In genomic region chr2:4253348-4253747, GRCm38 (mm10) we compare ENCODE assay signal across 8 mouse cellular contexts.
A peak's percentile ranks its signal among the peaks of the same experiment; 100 is the strongest.
DNase-seq lines count a peak whose midpoint lies in the region; ATAC-seq and TF ChIP-seq lines count a peak whose summit lies in the region.

No protein-coding gene starts in this region.

- H3K27me3 ChIP-seq in limb, embryonic 12.5 days = no peaks in the 10 kb centered on the region
- H3K27me3 ChIP-seq in midbrain, postnatal 0 days (ENCODE audit: insufficient read depth, low read length) = no peaks in the 10 kb centered on the region

- H3K27ac ChIP-seq in limb, embryonic 12.5 days = peak overlapping the region; percentile 82
- H3K27ac ChIP-seq in midbrain, postnatal 0 days (ENCODE audit: low read depth, low read length) = peak overlapping the region; percentile 28; the same call in 1 of the 2 replicates

- DNase-seq in gastrocnemius, adult 18-20 months (ENCODE audit: low spot score) = peak; percentile 20
- DNase-seq in gastrocnemius, postnatal 25 days = no peak
- DNase-seq in MEL-GATA-1-ER (ENCODE audit: extremely low read depth, low read depth) = peak; percentile 6
- DNase-seq in fat pad, adult 2 months (ENCODE audit: extremely low read depth, low read depth, low spot score) = peak; percentile 26
- peak; percentile 84 to 85 for DNase-seq in heart, postnatal 10 days
- DNase-seq in midbrain, postnatal 0 days (ENCODE audit: low spot score) = peak; percentile 69

- peak; percentile 74 for TF ChIP-seq CTCF in midbrain, postnatal 0 days (IDR thresholded peaks at IDR 0.05)

- no peaks in the 10 kb centered on the region for H3K9me3 ChIP-seq in limb, embryonic 12.5 days
- H3K9me3 ChIP-seq in midbrain, postnatal 0 days (ENCODE audit: low read length) = no peaks in the 10 kb centered on the region

- 12% methylated on average over 4 of the region's 4 CpGs for WGBS in limb, embryonic 12.5 days
- WGBS in midbrain, postnatal 0 days = 9% methylated on average over 4 of the region's 4 CpGs

- H3K36me3 ChIP-seq in limb, embryonic 12.5 days = no peaks in the 10 kb centered on the region
- H3K36me3 ChIP-seq in midbrain, postnatal 0 days (ENCODE audit: insufficient read depth, low read length) = no peaks in the 10 kb centered on the region

- no peak overlapping the region for H3K9ac ChIP-seq in limb, embryonic 12.5 days (replicated peaks)
- no peak overlapping the region for H3K9ac ChIP-seq in midbrain, postnatal 0 days (replicated peaks; ENCODE audit: low read length, poor library complexity, severe bottlenecking)

- peaks cover 39% of the 10 kb centered on the region for H3K4me1 ChIP-seq in limb, embryonic 12.5 days (replicated peaks)
- peaks cover 6% of the 10 kb centered on the region; the same call in 1 of the 2 replicates for H3K4me1 ChIP-seq in midbrain, postnatal 0 days (ENCODE audit: insufficient read depth, low read length)

- ATAC-seq in limb, embryonic 12.5 days (ENCODE audit: insufficient number of reproducible peaks, insufficient read depth, low FRiP score, low TSS enrichment, low read depth) = peak; percentile 81; the same call in 1 of the 2 replicates
- ATAC-seq in midbrain, postnatal 0 days (ENCODE audit: low FRiP score) = peak; percentile 70; the same call in 1 of the 2 replicates
- no peak for ATAC-seq in erythroid progenitor cell, adult 5-6 weeks (replicated peaks; ENCODE audit: low FRiP score, poor library complexity, severe bottlenecking)

- intact Hi-C loops in heart, postnatal 10 days (cut with DNase I) = loop anchor here (2.0 kb wide), 1 partner anchor 25 kb away; no protein-coding TSS in a partner anchor

- peak overlapping the region; percentile 8 for H3K4me2 ChIP-seq in limb, embryonic 12.5 days
- no peak overlapping the region for H3K4me2 ChIP-seq in midbrain, postnatal 0 days (ENCODE audit: low read depth, low read length, poor library complexity, severe bottlenecking)

- no peak overlapping the region for H3K4me3 ChIP-seq in limb, embryonic 12.5 days (replicated peaks)
- no peak overlapping the region for H3K4me3 ChIP-seq in midbrain, postnatal 0 days (ENCODE audit: low read depth, low read length)
